Mouse (Mus musculus): ENCODE measurements at regions not wholly inside any gene's neighbourhood (a gene's known extent, or its start where the extent isn't known, plus 50 kb on each side); places are given as distances from the start of the nearest gene placed in this dataset.
"Not testable (repeated sequence)": the region's sequence is repeated elsewhere in the genome, so short reads cannot be mapped to it uniquely, and the experiment has no call there.

GRCm38 (mm10) chr9:5424236-5424635 lies 79.0 kb downstream of the Casp12 start:
- peak; percentile 79 to 84 for DNase-seq

GRCm38 (mm10) chr9:5448180-5448579 lies 103.0 kb downstream of the Casp12 start:
- peak in 1 of 2 experiments; percentile 48 for DNase-seq

- no peak for DNase-seq
Observed at GRCm38 (mm10) chr9:5456606-5457005, 111.4 kb downstream of the Casp12 start.

DNA sequence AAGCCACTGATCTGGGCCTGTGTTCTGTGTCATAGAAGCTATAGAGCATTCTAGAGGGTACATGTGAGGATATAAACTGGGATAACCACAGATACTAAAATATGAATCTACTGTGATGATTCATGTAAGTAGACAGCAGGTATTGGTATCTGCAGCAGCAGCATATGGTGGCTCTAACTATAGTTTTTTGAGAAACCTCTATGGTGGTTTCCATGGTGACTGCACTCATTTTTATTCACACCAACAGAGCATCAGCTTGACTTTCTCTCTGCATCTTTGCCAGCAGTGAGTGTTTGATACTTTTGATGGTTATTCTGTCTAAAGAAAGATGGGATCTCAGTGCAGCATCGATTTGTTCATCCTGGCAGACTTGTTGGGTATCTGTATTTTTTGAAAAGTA lies 126.8 kb downstream of the Casp12 start:
- no peak for DNase-seq

GRCm38 (mm10) chr9:5474271-5474670 lies 129.0 kb downstream of the Casp12 start:
- DNase-seq = no peak

DNA sequence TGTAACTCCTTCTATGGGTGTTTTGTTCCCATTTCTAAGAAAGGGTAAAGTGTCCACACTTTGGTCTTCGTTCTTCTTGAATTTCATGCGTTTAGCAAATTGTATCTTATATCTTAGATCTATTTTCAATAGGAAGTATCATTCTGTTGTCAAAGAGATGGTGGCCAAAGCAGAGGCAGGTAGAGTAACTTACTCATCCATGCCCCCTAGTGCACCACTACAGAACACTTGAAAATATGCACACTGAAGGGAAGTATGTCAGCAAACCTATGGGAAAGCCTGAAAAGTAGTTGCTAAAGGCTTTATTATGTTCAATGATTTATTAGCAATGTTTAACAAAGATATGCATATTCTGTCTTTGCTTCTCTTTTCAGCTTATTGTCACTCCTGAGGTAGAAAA lies 140.0 kb downstream of the Casp12 start:
- DNase-seq = no peak

DNA sequence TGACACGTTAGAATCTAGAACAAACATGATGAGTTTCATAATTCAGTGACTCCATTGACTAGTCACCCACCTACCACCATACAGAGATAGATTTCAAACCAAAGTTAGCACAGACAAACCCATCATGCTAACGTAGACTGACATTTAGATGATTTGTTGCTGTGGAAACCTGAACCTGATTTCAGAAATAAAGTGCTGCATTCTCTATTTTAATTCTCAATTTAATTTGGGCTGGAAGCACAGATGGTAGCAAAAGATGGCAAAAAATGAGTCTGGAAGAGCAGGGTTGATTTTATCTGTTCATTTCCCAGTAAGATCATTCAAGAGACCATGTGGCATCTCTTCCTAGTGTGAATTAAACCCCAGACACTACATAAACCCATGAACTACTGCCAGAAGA lies 151.6 kb downstream of the Casp12 start:
- peak in 1 of 2 experiments; percentile 12 for DNase-seq

DNA sequence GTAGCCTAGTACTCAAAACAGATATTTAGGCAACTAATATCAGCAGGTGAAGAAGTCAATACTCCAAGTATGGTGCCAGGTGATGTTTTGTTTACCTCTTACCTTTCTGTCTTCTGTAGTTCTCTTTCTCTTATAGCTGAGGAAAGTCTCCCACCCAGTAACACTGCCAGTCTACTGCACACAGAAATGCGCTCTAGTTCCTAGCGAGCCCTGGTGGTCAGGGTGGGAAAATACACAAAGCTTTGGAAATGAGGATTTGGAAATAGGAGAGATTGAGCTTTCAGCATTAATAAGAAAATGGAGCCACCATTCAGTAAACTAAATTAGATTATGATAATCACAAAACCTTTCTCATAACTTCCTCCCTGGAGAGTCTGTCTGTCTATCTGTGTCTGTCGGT lies 153.1 kb downstream of the Casp12 start:
- DNase-seq = peak; percentile 27 to 41

- DNase-seq = no peak
Observed at GRCm38 (mm10) chr9:5525762-5526360, 180.6 kb downstream of the Casp12 start.

- DNase-seq = no peak
Observed at GRCm38 (mm10) chr9:5542604-5543003, 197.4 kb downstream of the Casp12 start.

- no peak for DNase-seq
Observed at GRCm38 (mm10) chr9:5575072-5575471, 229.8 kb downstream of the Casp12 start.

DNA sequence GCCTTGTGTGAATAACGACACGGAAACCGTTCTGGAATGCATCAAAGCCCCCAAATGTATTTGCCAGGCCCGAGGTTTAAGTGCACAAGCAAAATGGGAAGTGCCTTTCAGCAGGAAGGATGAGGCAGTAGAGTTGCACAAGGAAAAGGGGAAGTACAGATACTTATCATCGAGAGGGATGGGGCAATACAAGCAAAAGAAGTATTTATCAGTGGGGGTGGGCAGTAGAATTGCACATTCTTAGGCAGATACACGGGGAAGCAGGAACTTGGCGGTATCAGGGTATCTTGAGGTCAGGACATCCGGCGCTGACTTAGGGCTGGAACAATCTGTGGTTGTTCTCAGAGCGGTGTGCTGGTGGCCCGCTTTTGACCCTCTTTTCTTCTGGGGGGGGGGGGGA lies 232.9 kb downstream of the Casp12 start:
- DNase-seq = not testable (repeated sequence)

DNA sequence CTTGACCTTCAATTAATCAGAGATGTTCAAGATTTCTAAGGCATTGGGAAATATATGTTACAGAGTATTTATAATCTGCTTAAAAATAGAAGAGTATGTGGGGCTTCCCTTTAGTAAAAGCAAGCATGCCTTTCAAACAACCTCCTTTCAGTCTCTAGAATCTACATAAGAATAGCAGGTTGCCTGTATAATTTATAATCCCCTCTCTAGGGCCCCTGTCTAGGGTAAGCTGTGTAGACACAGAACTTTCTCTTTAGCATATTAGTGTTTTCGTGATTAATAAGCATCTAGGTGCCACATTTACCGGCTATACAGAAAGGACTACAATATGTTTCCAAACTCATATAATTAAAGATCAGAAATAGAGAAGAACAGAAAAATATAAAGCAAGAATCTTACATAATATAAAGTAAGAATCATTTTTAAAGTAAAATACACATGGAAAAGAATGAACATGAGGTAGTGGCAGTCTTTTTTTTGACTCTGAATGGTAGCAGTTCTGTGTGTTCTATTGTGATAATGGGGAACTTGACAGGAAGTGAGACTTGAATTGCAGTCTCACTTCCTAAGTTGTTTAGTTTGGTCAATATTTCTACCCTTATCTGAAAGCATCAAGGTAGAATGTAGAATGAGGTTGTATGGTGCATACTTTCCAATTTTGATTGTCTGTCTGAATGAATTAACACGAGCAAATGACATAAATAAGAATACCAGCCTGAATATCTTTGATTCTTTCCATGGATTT lies 250.8 kb downstream of the Casp12 start:
- no peak for DNase-seq

DNA sequence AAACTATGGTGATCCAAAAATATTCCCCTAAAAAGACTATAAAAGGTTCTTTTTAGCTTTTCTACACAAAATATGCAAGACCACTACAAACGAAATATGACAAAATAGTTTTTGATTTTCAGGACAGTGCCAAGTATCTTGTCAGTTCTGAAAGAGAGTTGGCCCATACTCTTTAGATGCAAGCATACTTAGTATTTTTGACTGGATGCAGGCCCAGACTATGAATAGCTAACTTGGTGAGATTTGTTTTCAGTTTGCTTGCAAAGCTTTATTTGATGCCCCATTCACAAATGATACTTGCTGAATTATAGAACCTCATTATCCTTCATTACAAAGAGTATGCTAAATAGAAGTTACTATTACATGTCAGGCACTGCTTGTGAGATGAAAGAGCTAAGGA lies 258.8 kb downstream of the Casp12 start:
- no peak for DNase-seq

DNA sequence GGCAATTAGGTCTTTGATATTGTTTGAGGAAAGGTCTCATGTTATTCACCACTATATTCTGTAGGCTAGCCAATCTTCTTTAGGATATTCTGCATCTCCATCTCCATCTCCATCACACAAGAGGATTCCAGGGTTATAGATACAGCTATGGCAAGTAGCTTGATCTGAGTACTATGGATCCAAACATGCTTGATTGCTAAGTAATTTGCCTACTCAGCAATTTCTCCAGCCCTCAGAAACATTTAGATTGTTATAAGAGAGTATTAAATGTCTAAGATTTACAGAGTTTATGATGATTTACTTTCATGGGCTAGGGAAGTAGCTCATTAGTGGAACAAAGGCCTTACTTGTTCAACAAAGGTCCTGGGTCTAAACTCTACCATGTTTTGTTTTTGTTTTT lies 259.8 kb downstream of the Casp12 start:
- DNase-seq = no peak

- no peak for DNase-seq
Observed at GRCm38 (mm10) chr9:5616725-5617124, 271.5 kb downstream of the Casp12 start.

DNA sequence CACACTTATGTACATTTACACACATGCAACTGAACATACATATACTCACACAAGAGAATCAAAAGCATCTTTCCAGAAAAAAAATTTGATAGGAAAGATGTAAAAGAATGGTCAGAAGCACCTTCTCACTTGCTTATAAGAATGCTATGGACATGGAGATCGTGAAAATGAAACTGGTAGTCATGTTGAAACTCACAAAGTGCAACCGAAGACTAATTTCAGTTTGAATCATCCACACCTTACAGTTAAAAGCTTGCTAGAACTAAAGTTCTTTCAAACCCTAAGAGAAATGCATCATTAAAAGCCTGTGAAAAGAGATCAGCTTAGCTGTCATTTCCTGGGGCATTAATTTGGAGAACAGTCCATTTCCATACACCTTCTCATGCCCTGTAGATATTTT lies 278.2 kb downstream of the Casp12 start:
- DNase-seq = no peak

GRCm38 (mm10) chr9:5627521-5627920 lies 282.3 kb downstream of the Casp12 start:
- DNase-seq = peak; percentile 55 to 66

DNA sequence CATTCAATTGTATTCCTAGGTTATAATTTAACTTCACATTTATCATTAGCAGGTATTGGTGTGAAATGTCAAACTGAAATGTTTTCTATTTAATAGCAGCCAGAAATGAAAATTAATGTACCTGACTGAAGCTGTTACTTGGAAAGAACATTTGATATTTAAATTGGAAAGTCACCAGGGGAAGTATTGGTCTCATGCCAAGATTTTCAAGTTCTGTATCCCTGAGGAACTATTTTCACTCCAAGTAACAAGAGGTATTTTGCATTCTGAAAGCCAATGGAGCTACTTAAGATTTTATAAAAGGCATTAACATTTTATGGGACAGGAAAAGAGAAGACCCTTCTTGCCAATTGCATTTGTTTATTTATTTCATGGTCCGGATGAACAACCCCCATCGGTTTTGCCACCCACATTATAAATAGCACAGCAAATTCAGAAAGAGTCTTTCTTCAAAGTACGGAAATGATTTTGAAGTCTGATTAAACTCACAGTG lies 289.3 kb downstream of the Casp12 start:
- peak in 1 of 2 experiments; percentile 44 for DNase-seq

GRCm38 (mm10) chr9:5634969-5635368 lies 289.7 kb downstream of the Casp12 start:
- peak; percentile 66 to 79 for DNase-seq

GRCm38 (mm10) chr9:5663886-5664285 lies 318.7 kb downstream of the Casp12 start:
- no peak for DNase-seq

- no peak for DNase-seq
Observed at GRCm38 (mm10) chr9:5673551-5673950, 328.3 kb downstream of the Casp12 start.

GRCm38 (mm10) chr9:5708482-5708881 lies 363.3 kb downstream of the Casp12 start:
- DNase-seq = no peak

- DNase-seq = no peak
Observed at GRCm38 (mm10) chr9:5709480-5709879, 364.2 kb downstream of the Casp12 start.

Measured in cerebellum, postnatal 14 days (tissue).